Mouse (Mus musculus): ENCODE measurements around the gene Ifrd2. TPM values are rescaled to one million over a fixed set of nuclear protein-coding genes. Genes with fewer than 3 reads are reported as not detected.

The Ifrd2 gene
- polyA plus RNA-seq, 1 experiment: 32.7 TPM

DNA sequence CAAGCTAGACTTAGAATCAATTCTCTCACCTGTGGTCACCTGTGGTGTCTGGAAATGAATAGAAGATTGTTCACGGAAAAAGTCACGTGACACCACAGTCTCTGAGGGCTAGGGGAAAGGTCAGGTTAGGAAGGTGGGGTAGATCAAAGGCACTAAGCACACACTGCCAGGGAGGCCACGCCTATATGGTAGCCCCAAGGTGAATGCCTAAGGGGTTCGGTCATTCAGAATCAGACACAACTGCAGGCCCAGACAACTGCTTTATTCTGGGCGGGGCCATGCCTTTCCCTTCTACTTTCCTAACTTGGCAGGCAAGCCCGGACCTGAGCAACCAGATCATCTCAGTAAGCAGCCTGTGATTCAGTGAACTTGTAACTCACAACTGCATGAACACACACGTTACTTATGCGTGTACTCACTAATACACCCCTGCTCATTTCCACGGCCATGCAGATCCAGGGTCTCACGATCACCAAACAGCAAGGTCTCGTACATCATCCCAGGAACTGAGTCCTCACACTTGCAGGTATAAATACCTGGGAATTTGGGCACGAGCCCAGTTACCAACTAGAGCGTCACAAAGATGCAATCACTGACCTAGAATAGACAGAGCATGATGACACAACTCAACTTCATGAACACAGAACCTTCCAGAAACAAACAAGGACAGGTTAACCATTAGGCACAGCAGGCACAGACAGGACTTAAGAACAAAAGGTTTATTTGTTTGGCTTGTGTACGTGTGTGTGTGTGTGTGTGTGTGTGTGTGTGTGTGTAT lies 11.7 kb upstream of the Ifrd2 start:
- no peak for DNase-seq (ENCODE audit: low read depth)

DNA sequence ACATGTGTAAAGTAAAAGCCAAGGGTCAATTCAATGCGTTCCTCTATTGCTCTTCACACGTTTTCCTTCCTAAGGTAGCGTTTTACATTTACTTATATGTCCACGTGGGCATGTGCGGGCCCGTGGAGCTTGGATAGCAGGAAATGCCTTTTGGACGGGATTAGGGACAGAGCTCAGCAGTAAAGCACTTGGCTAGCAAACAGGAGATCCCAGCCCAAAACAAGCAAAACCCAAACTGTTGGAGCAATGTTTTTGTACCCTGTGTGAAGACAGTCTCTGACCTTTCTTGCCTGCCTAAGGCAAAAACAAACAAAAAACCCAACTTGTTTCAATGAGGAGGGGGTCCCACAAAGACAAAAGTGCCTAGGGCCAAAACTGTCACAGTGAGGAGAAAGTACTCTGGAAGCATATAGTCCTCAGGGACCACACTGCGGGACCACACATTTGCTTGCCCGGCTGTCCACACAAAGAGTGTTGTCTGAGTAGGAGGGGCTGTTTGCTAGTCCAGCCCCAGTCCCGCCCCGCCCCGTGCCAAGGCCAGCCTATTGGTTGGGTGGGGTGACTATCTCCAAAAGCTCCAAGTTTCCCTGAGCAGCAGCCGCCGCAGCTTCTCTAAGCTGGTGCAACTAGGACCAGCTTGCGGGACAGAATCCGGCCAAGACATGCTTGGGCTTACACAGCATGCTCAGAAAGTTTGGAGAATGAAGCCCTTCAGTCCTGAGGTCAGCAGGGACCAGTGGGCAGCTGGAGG lies 10.9 kb upstream of the Ifrd2 start, which contains the start of gene Hyal1:
Gene Hyal1, plus strand, starts transcription at position 571 of the 751 bp plus-strand sequence.
- DNase-seq (ENCODE audit: low read depth): no peak

DNA sequence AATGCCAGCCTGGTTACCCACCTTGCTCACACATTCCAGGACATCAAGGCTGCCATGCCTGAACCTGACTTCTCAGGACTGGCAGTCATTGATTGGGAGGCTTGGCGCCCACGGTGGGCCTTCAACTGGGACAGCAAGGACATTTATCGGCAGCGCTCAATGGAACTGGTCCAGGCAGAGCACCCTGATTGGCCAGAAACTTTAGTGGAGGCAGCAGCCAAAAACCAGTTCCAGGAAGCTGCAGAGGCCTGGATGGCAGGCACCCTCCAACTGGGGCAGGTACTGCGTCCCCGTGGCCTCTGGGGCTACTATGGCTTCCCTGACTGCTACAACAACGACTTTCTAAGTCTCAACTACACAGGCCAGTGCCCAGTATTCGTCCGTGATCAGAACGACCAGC lies 9.6 kb upstream of the Ifrd2 start:
- DNase-seq (ENCODE audit: low read depth): no peak

DNA sequence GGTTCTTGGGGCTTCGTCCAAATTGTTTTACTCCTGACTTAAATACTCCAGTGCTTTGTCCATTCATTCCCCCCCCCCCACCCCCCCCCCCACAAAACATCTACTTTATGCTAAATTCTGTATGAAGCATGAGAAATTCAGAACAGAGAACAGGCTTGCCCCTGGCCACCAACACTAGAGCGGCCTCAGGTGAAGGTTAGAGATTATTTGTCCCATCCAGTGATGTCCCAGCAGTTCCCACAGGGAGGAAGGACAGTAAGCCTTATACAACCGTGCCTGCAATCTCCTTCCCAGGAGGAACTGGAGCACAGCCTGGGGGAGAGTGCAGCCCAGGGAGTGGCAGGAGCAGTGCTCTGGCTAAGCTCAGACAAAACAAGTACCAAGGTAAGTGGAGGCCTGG lies 8.9 kb upstream of the Ifrd2 start, which contains the start of gene Naa80:
Gene Naa80, plus strand, starts transcription at position 301 of the 400 bp plus-strand sequence.
- no peak for DNase-seq (ENCODE audit: low read depth)

DNA sequence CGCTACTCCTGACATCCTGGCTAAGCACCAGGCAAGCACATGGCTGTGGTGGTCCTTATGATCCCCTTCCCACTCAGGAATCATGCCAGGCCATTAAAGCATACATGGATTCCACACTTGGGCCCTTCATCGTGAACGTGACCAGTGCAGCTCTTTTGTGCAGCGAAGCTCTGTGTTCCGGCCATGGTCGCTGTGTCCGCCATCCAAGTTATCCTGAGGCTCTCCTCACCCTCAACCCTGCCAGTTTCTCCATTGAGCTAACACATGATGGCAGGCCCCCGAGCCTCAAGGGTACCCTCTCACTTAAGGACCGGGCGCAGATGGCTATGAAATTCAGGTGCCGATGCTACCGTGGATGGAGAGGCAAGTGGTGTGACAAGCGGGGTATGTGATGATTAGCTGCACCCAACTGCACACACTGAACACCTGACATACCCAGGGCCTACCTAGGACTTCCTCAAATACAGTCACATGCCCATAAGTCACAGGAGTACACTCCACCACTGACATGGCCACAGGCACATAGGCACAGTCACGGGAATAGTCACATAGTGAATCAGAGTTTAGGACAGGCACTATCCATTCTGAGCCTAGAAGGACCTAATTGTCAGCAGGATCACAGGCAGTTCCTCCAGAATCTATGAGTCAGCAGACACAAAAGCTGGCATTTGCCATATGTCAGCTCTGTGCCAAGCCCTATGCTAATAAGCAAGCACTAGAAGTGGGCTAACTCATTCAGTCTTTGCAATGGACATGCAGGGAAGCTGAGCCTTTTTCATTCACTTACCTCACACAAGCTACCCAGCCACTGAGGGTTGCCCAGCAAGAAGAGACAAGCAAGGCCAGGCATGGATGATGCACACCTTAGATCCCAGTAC lies 8.2 kb upstream of the Ifrd2 start:
- no peak for DNase-seq (ENCODE audit: low read depth)

DNA sequence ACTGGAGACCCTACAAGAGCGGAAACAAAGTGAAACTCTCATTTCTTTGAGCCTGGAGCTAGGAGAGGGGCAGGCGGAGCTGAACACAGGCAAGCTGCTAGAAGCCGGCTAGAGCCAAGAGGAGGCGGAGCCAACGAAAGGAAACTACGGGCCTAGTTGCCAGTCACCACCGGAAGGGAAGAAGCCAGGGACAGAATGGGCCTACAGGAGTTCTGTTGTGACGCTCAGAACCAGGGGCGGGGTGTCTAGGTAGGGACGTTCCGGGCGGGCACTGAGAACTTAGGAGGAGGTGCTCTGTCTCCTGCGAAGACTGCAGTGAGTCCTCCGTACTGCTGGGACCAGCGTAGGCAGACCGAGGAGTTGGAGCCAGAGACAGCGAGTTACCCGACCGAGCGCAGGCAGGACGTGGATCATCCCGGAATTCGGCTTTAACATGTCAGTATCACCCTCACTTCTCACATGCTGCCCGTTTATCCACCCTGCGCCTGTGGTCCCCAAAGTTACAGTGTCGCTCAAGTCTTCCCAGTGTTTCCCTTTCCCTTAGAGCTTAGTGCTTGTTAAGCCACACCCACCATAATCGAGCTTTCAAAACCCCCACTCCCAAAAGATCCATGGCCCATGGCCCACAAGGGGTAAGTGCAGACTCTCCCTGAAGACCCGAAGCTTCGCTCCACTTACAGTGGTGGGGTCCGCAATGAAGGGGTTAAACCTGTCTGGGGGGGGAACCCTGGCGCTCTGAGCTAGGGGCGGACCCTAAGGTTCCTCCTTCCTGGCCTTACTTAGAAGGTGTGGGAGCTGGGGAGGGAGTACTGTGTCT lies 6.7 kb upstream of the Ifrd2 start, which contains the start of gene Hyal3:
Gene Hyal3, plus strand, starts transcription at position 318 of the 817 bp plus-strand sequence.
- no peak for DNase-seq (ENCODE audit: low read depth)

DNA sequence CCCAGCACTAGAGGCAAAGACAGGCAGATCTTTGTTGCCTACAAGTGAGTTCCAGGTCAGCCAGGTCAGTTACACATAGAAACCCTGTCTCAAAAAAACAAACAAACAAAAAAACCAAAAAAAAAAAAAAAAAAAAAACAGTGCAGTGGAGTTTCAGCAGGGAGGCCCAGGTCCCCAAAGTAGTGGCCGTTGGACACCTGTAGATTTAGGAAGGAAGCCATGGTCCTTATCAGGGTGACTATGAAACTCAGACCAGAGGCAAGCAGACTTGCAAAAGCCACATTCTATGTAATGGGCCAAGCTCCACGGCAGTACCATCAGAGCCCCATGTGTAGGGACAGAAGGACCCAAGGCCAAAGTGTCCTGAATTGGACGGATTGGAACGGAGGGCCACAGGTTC lies 5.9 kb upstream of the Ifrd2 start:
- no peak for DNase-seq (ENCODE audit: low read depth)

DNA sequence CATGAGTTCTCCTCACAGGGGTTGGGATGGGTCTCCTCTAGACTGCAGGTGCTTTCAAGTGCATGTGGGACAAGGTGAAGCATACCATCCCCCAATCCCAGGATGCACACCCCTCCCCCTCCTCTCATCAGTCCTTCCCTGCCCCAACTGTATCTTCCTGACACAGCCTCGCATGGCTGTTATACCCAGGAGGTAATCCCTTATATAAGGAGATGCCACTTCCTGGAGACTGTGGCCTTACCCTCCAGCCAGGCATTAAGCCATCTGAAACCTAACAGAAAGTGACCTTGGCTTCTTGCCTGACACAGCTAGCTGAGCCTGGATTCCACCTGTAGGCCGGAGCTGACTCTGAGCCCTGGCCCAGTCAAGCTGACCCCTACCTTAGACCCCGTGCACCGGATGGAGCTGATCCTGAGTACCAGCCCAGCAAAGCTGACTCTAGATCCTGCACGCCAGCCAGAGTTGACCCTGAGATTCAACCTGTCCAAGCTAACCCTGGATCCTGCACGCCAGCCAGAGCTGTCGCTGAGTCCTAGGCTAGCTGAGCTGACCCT lies 4.9 kb upstream of the Ifrd2 start:
- no peak for DNase-seq (ENCODE audit: low read depth)

DNA sequence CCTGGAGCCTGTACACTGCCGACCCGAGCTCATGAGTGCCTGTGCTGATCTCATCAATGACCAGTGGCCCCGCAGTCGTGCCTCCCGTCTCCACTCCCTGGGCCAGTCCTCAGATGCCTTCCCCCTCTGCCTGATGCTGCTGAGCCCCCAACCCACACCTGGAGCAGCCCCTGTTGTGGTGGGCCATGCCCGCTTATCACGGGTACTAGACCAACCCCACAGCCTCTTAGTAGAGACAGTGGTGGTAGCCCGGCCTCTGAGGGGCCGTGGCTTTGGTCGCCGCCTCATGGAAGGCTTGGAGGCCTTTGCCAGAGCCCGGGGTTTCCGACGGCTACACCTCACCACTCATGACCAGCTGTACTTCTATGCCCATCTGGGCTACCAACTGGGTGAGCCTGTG lies 4.3 kb upstream of the Ifrd2 start:
- no peak for DNase-seq (ENCODE audit: low read depth)

DNA sequence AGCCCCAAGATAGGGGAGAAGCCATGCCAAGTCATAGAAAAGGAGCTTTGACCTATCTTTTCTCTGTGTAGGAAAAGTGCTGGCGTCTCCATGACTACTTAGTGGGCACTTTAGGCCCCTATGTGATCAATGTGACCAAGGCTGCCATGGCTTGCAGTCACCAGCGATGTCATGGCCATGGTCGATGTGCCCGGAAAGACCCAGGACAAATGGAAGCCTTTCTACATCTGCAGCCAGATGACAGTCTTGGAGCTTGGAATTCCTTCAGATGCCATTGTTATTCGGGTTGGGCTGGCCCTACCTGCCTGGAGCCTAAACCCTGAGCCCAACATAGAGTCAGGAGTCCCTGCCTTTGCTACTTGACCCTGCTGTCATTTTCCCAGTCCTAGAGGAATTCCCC lies 938 bp upstream of the Ifrd2 start:
- no peak for DNase-seq (ENCODE audit: low read depth)

DNA sequence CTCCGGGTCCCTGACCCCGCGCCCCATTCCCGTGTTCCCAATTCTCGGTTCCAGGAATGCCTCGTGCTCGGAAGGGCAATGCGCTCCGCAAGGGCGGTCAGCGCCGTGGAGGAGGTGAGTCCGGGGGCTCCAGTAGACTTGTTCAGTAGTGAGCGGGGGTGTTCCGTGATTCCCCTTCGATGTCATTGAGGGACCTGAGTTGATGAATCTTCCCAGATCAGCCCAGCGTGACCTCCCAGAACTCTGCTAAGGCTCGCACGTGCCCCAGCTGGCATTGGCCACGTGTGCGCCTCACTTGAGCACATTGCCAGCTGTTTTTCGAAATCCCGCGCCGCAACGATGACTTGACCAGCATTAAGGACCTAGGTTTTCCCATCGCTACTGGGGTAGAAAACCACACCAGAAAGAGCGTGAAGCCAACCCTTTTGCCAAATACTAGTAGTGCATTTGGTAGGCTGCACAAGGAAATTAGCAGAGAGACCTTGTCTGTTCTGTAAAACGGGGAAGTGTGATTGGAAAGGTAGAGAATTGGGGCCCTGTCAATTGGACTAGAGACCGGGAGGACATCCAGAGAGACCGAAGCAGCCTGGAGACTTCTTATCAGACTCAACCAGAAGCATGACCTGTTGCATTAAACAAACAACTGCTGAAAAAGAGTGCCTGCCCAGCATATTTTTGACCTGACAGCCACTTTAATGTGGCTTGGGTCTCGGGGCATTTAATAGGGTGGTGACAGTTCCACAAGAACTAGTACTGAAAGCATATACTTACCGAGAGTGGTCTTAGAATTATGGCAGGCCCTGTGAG lies 594 bp downstream of the Ifrd2 start:
- no peak for DNase-seq (ENCODE audit: low read depth)

DNA sequence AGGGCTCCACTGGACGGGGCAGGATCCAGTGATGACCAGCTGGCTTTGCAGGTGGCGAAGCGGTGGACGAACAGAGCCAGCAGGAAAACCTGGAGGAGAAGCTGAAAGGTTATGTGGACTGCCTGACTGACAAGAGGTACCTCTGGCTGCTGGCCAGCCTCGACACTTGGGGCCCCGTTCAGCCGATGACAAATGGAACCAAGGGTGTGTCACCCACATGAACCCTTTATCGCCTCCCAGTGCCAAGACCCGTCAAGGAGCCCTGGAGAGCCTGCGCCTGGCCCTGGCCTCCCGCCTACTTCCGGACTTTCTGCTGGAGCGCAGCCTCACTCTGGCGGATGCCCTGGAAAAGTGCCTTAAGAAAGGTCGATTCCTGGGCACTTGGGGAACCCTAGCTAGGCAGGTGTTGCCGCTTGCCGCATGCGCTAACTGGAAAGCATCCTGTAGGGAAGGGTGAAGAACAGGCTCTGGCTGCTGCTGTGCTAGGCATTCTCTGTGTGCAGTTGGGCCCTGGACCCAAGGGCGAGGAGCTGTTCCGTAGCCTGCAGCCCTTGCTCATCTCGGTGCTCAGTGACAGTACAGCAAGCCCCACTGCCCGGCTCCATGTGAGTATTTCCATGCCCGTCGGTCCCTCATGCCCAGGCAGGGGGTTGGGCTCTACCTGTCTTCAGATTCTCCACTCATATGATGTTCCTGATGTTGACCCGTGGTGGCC lies 2.8 kb downstream of the Ifrd2 start:
- DNase-seq (ENCODE audit: low read depth): no peak

DNA sequence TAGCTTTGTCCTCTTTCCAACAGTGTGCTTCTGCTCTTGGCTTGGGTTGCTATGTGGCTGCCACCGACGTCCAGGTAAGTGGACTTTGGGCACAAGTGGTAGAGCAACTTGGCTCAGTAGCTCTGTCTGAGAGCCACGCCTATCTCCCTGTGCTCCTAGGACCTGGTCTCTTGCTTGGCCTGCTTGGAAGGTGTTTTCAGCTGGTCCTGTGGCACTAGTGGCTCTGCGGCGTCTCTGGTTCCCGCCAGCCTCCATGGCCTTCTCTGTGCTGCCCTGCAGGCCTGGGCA lies 3.3 kb downstream of the Ifrd2 start:
- no peak for DNase-seq (ENCODE audit: low read depth)

DNA sequence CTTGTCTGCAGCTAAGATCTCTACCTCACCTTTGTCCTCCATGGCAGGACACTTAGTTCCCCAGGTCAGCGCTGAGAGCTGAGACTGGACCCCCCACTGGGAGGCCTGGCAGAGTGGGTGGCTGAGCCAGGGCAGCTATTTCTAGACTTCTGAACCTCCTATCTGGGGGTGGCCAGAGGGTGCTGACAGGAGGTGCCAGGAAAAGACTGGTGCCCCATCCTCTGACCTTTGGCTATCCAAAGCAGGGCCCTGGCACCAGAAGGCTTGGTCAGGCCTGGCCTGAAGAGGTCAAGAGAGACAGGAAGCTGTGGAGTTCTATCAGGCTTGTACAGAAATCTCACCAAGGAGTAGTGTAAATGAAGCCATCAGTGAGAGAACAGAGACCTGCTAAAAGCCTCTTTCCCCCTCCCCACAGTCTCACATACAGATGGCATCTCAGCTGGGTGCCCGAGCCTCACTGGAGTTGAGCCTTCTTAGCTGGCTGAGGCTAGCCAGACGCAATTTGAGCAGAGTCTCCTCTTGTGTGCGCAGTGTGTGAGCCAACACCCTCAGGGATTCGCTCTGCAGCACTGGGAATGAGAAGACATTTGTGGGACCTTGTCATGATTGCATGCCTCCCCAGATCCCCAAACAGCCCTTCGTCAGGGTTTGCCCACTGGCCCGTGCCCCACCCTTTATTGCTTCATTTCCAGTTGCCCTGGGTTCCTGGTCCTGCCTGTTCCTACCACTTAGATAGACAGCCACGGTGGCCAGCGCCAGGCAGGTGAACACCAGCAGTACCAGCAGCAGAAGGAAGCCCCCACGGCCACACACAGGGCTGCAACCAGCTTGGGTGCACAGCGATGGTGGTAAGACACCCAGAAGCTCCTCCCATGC lies 5.9 kb downstream of the Ifrd2 start:
- no peak for DNase-seq (ENCODE audit: low read depth)

DNA sequence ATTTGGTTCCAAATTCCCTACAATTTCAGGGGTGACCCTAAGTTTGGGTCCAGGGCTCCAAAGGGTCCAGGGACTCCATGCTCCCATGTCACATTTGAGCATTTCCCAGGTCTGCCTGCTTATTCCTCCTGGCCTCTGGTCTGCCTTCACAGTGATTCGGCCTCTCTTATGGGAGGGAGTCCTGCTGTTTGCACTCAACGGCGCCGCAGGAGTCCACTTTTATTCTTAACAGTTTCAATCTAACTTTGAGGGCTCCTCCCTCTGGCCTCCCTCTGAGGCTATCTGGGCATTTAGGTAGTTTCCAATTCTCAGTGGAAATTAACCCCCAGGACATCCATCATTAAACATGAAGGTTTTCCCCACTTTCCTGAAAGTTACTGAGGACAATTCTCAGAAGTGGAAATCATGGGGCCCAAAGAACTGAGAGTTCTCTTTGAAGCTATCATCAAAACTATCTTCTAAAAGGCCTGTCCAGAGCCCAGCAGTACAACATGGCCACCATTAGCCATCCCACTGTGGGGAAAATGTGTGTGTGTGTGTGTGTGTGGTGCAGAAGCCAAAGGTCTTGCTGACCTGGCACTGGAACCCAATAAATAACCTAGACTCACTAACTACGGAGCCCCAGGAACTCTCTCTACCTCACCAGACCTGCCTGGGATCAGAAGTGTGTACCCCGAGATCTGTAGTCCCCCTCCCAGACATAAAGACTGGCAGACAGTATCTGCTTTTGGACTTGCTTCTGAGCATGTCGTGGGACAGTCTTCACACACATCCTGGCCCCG lies 7.0 kb downstream of the Ifrd2 start:
- DNase-seq (ENCODE audit: low read depth): no peak

DNA sequence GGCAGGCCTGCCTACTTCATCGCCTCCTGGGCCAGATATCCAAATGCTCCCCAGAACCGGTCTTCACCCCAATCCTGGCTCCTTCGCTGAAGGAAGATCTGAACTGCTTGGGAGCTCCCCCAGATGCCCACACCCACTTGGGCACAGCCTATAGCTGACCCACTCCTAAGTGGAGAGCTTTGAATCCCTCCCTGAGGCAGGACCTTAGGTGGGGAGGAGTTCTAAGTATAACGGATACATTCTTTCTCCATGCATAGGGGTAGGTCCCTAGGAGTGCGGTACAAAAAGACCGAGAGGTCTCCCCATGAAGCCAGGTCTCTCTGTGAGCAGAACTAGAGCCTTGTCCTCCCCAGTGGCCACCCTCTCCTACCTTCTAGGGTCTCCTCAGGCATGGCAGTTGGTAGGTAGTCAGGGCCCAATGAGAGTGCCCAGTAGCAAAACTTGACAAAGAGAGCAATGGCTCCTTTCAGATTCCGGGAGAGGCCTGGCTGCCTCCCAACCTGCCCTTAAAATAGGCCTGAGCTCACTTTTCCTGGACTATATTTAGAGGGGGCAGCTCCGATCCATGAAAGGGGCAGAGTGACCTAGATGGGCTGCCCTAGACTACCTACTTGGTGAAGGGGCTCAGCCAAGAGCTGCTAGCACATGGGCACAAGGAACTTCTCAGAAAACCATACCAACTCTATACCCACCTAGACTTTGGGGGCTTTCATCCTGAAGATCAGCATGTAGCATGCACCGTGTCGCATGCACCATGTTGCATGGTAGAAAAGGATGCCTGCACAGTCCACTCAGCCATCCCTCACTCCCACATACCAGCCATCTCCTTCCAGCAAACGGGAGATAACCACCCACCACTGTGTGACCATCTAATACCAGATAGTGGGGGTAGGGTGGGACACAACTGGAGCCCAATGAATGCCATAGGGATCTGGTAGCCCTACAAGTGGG lies 9.5 kb downstream of the Ifrd2 start:
- DNase-seq (ENCODE audit: low read depth): no peak

DNA sequence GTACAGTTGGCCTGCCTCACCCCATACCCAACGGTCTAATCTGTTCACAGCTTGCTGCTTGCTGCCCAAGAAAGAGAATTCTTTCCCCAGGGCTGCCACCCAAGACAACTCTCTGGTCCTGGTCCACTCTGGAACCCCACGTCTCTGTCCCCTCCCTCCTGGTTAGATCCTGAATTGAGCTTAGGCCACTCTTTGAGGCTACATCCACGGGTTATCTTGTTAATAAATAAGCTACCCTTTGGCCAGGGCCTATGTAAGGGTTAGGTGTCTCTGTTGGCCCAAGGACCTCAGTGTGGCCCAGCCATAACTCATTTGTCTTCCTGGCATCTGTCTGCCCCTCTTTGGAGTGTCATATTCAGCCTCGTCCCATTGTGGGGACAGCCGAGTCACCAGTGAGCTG lies 10.9 kb downstream of the Ifrd2 start:
- DNase-seq (ENCODE audit: low read depth): no peak
